Comparison of ENCODE assay signal across 25 mouse cellular contexts in genomic region chr4:131112536-131112935, GRCm38 (mm10).
DNase-seq lines count a peak whose midpoint lies in the region; ATAC-seq and TF ChIP-seq lines count a peak whose summit lies in the region.
"Had no signal": no experiment of that assay in that cellular context is flagged by ENCODE, and none has a peak within 500 bp of the region (broad histone marks: within the 10 kb centered on the region; RNA-seq: fewer than 3 reads in every experiment).

No protein-coding gene starts in this region.

- no peaks in the 10 kb centered on the region for H3K9me3 ChIP-seq in forebrain, embryonic 12.5 days
- no peaks in the 10 kb centered on the region for H3K9me3 ChIP-seq in forebrain, embryonic 16.5 days (ENCODE audit: control insufficient read depth, low read length)
- H3K9me3 ChIP-seq in hindbrain, embryonic 12.5 days (replicated peaks) = no peaks in the 10 kb centered on the region
- no peaks in the 10 kb centered on the region for H3K9me3 ChIP-seq in hindbrain, postnatal 0 days (ENCODE audit: low read length)
- H3K9me3 ChIP-seq in neural tube, embryonic 13.5 days = no peaks in the 10 kb centered on the region
- H3K9me3 ChIP-seq in neural tube, embryonic 15.5 days (replicated peaks) = no peaks in the 10 kb centered on the region
- H3K9me3 ChIP-seq: embryonic facial prominence, embryonic 13.5 days; embryonic facial prominence, embryonic 15.5 days; forebrain, embryonic 10.5 days; G1E had no signal

- ATAC-seq in cerebellum, adult (ENCODE audit: insufficient number of reproducible peaks, low FRiP score, low TSS enrichment) = no peak
- ATAC-seq in forebrain, embryonic 12.5 days (ENCODE audit: low FRiP score) = peak; percentile 54; the same call in 1 of the 2 replicates
- no peak for ATAC-seq in forebrain, embryonic 16.5 days
- 0 out of 2 replicates have a peak, but pooled peaks have one; percentile 31 for ATAC-seq in hindbrain, embryonic 12.5 days (ENCODE audit: low FRiP score)
- ATAC-seq in hindbrain, postnatal 0 days = no peak
- 0 out of 2 replicates have a peak, but pooled peaks have one; percentile 21 for ATAC-seq in neural tube, embryonic 13.5 days (ENCODE audit: low read depth)
- no peak for ATAC-seq in neural tube, embryonic 15.5 days (ENCODE audit: low FRiP score)
- ATAC-seq: activated CD4-positive, CD25-positive, alpha-beta regulatory T cell, adult 4 months; CD4-positive, CD25-positive, alpha-beta regulatory T cell, adult 4 months; forebrain, embryonic 14.5 days; Patski had no signal

- no peaks in the 10 kb centered on the region for H3K36me3 ChIP-seq in forebrain, embryonic 12.5 days (replicated peaks)
- no peaks in the 10 kb centered on the region for H3K36me3 ChIP-seq in forebrain, embryonic 16.5 days (ENCODE audit: control insufficient read depth, insufficient read depth)
- no peaks in the 10 kb centered on the region for H3K36me3 ChIP-seq in hindbrain, embryonic 12.5 days
- no peaks in the 10 kb centered on the region for H3K36me3 ChIP-seq in hindbrain, postnatal 0 days (ENCODE audit: insufficient read depth, low read length)
- H3K36me3 ChIP-seq in neural tube, embryonic 13.5 days = no peaks in the 10 kb centered on the region
- no peaks in the 10 kb centered on the region for H3K36me3 ChIP-seq in neural tube, embryonic 15.5 days
- H3K36me3 ChIP-seq: embryonic facial prominence, embryonic 13.5 days; embryonic facial prominence, embryonic 15.5 days; forebrain, embryonic 10.5 days; G1E had no signal

- no peak overlapping the region for H3K4me3 ChIP-seq in forebrain, embryonic 12.5 days (replicated peaks)
- no peak overlapping the region for H3K4me3 ChIP-seq in forebrain, embryonic 16.5 days (replicated peaks; ENCODE audit: low read length)
- no peak overlapping the region for H3K4me3 ChIP-seq in hindbrain, embryonic 12.5 days
- no peak overlapping the region for H3K4me3 ChIP-seq in hindbrain, postnatal 0 days (ENCODE audit: low read length)
- no peak overlapping the region for H3K4me3 ChIP-seq in neural tube, embryonic 13.5 days
- H3K4me3 ChIP-seq in neural tube, embryonic 15.5 days (replicated peaks) = no peak overlapping the region
- H3K4me3 ChIP-seq: embryonic facial prominence, embryonic 13.5 days; embryonic facial prominence, embryonic 15.5 days; erythroblast, embryonic 14.5 days; forebrain, embryonic 10.5 days had no signal

- H3K4me2 ChIP-seq in forebrain, embryonic 12.5 days = no peak overlapping the region
- H3K4me2 ChIP-seq in forebrain, embryonic 16.5 days (ENCODE audit: low read length) = no peak overlapping the region
- no peak overlapping the region for H3K4me2 ChIP-seq in hindbrain, embryonic 12.5 days (replicated peaks)
- no peak overlapping the region for H3K4me2 ChIP-seq in hindbrain, postnatal 0 days (ENCODE audit: low read depth, low read length)
- H3K4me2 ChIP-seq in neural tube, embryonic 13.5 days = no peak overlapping the region
- no peak overlapping the region for H3K4me2 ChIP-seq in neural tube, embryonic 15.5 days
- H3K4me2 ChIP-seq: embryonic facial prominence, embryonic 13.5 days; embryonic facial prominence, embryonic 15.5 days had no signal

- TF ChIP-seq CTCF in hindbrain, postnatal 0 days (IDR thresholded peaks at IDR 0.05; ENCODE audit: low read depth) = no peak; the same call in 1 of the 2 replicates

- DNase-seq in cerebellum, adult 9-10 months = peak; percentile 33
- no peak for DNase-seq in hindbrain, postnatal 0 days (ENCODE audit: low spot score)
- DNase-seq: adrenal gland, adult 8-10 months; adrenal gland, postnatal 14 days; adrenal gland, postnatal 36 days; B cell, adult 2 months; cerebellum, adult 11-12 months; cerebellum, adult 2 months; cerebellum, postnatal 36 days; embryo, embryonic 11 days had no signal

- peaks cover 6% of the 10 kb centered on the region; the same call in 1 of the 2 replicates for H3K27me3 ChIP-seq in forebrain, embryonic 12.5 days
- no peaks in the 10 kb centered on the region for H3K27me3 ChIP-seq in forebrain, embryonic 16.5 days (replicated peaks; ENCODE audit: control insufficient read depth, insufficient read depth, low read length)
- H3K27me3 ChIP-seq in hindbrain, embryonic 12.5 days = peaks cover 13% of the 10 kb centered on the region; the same call in 1 of the 2 replicates
- no peaks in the 10 kb centered on the region for H3K27me3 ChIP-seq in hindbrain, postnatal 0 days (ENCODE audit: insufficient read depth, low read length)
- peaks cover 7% of the 10 kb centered on the region; the same call in 1 of the 2 replicates for H3K27me3 ChIP-seq in neural tube, embryonic 13.5 days
- H3K27me3 ChIP-seq in neural tube, embryonic 15.5 days (replicated peaks) = 0 out of 2 replicates have a peak, but pooled peaks cover 5% of the 10 kb centered on the region
- H3K27me3 ChIP-seq: embryonic facial prominence, embryonic 15.5 days; Patski had no signal

- no peak overlapping the region for H3K9ac ChIP-seq in forebrain, embryonic 12.5 days
- no peak overlapping the region for H3K9ac ChIP-seq in forebrain, embryonic 16.5 days (replicated peaks; ENCODE audit: low read depth, low read length)
- H3K9ac ChIP-seq in hindbrain, embryonic 12.5 days = no peak overlapping the region
- no peak overlapping the region for H3K9ac ChIP-seq in hindbrain, postnatal 0 days (replicated peaks; ENCODE audit: low read length)
- no peak overlapping the region for H3K9ac ChIP-seq in neural tube, embryonic 13.5 days
- no peak overlapping the region for H3K9ac ChIP-seq in neural tube, embryonic 15.5 days (replicated peaks)
- H3K9ac ChIP-seq: embryonic facial prominence, embryonic 13.5 days; embryonic facial prominence, embryonic 15.5 days had no signal

- peaks cover 23% of the 10 kb centered on the region for H3K4me1 ChIP-seq in forebrain, embryonic 12.5 days
- H3K4me1 ChIP-seq in forebrain, embryonic 16.5 days (replicated peaks; ENCODE audit: control insufficient read depth, insufficient read depth, low read length) = peaks cover 9% of the 10 kb centered on the region
- H3K4me1 ChIP-seq in hindbrain, embryonic 12.5 days = peaks cover 3% of the 10 kb centered on the region
- H3K4me1 ChIP-seq in hindbrain, postnatal 0 days (ENCODE audit: insufficient read depth, low read length) = no peaks in the 10 kb centered on the region
- H3K4me1 ChIP-seq in neural tube, embryonic 13.5 days (replicated peaks) = peaks cover 19% of the 10 kb centered on the region
- H3K4me1 ChIP-seq in neural tube, embryonic 15.5 days = peaks cover 27% of the 10 kb centered on the region
- H3K4me1 ChIP-seq: embryonic facial prominence, embryonic 13.5 days; embryonic facial prominence, embryonic 15.5 days had no signal

- H3K27ac ChIP-seq in forebrain, embryonic 12.5 days = no peak overlapping the region
- no peak overlapping the region for H3K27ac ChIP-seq in forebrain, embryonic 16.5 days (ENCODE audit: low read length)
- no peak overlapping the region for H3K27ac ChIP-seq in hindbrain, embryonic 12.5 days
- no peak overlapping the region for H3K27ac ChIP-seq in hindbrain, postnatal 0 days
- H3K27ac ChIP-seq in neural tube, embryonic 13.5 days (replicated peaks) = no peak overlapping the region
- H3K27ac ChIP-seq in neural tube, embryonic 15.5 days (replicated peaks) = no peak overlapping the region
- H3K27ac ChIP-seq: embryonic facial prominence, embryonic 13.5 days; embryonic facial prominence, embryonic 15.5 days; forebrain, embryonic 10.5 days had no signal

- 67% methylated on average over 6 of the region's 6 CpGs for WGBS in forebrain, embryonic 12.5 days
- 71% methylated on average over 6 of the region's 6 CpGs for WGBS in forebrain, embryonic 16.5 days
- 66% methylated on average over 6 of the region's 6 CpGs for WGBS in hindbrain, embryonic 12.5 days
- WGBS in hindbrain, postnatal 0 days = 53% methylated on average over 6 of the region's 6 CpGs
- WGBS in neural tube, embryonic 13.5 days = 70% methylated on average over 6 of the region's 6 CpGs
- WGBS in neural tube, embryonic 15.5 days = 53% methylated on average over 6 of the region's 6 CpGs

Comparison
In these comparisons a context has a peak if more than half of its experiments do, and no peak if none do; other contexts are left out.
1. ATAC-seq: peak in forebrain, embryonic 12.5 days (single experiment), hindbrain, embryonic 12.5 days (single experiment) and neural tube, embryonic 13.5 days (single experiment); none in cerebellum, adult (single experiment), forebrain, embryonic 16.5 days (single experiment), hindbrain, postnatal 0 days (single experiment) and neural tube, embryonic 15.5 days (single experiment).